Mouse (Mus musculus): Measurements from ENCODE around the gene Tmem54. TPM values are rescaled to one million over a fixed set of nuclear protein-coding genes. Genes with fewer than 3 reads are reported as not detected.

Gene Tmem54
- polyA plus RNA-seq, 1 experiment from 2014 or later: 0.20 TPM

DNA sequence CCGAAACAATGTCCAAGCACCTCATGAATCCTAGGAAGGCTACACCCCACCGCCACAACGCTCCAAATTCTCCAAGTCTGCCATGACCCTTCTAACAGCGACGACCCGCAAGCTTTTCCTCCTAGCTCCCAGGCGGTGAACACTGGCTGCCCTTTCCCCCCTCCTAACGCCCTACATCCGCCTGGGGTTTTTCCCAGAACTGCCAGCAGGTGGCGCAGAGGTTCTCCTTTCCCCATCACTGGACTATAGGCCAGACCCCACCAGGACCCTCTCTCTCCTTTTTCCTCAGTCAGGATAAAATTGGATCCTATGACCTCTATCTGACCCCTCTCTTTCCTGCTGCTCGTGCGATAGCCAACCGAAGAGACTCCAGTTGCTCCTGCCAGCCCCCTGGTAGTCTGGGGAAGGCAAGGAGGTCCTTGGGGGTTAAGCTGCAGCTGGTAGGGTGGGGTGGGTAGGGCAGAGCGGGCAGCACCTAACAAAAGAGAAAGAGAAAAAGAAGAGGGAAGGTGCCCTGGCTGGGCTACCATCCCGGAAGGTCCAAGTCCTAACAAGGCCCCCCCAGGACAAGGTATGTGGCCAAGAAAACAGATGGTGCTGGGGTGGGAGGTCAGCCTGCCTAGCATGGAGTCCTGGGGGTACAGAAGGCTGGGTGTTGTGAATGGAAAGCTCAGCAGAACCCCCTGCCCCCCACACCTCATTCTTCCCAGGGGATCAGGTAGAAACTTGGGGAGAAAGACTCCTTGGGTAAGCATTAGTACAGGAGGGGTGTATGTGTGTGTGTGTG is 29.6 kb downstream of the Tmem54 start:
- H3K9ac ChIP-seq (ENCODE audit: low read length): peak overlapping the region; percentile 34
- no peak overlapping the region for H3K4me3 ChIP-seq (ENCODE audit: low read depth, low read length)
- H3K36me3 ChIP-seq (ENCODE audit: control insufficient read depth, insufficient read depth, low read length): no peaks in the 10 kb centered on the region
- H3K4me2 ChIP-seq: peak overlapping the region; percentile 23; the same call in 1 of the 2 replicates
- 9% methylated on average over 15 of the region's 15 CpGs for WGBS
- no peak overlapping the region for H3K27ac ChIP-seq (ENCODE audit: low read depth, low read length)
- peak; percentile 58 for ATAC-seq (ENCODE audit: low FRiP score)
- H3K9me3 ChIP-seq (ENCODE audit: control insufficient read depth, low read length): no peaks in the 10 kb centered on the region
- DNase-seq (ENCODE audit: low spot score, missing footprints): peak; percentile 100
- H3K4me1 ChIP-seq (ENCODE audit: control insufficient read depth, insufficient read depth, low read length): peaks cover 5% of the 10 kb centered on the region; the same call in 1 of the 2 replicates
- peaks cover 38% of the 10 kb centered on the region for H3K27me3 ChIP-seq (ENCODE audit: control insufficient read depth, insufficient read depth, low read length)

DNA sequence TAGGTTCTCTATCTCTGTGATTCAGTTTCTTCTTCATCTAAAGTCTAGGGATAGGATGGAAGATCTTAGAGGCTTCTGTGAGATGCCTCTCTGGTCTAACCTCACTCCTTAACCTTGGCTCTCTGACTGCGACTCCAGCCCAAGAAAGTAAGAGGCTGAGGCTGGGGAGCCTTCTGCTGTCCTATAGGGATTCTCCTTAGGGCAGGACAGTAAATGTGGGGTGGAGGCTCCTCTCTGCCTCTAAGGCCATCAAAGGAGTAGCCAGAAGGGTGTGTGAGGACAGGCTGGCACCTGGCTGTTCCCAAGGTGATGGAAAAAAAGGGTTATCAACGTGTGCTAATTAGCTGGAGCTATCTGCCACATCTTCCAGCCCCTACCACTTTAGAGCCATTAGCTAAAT is 30.3 kb downstream of the Tmem54 start:
- Histone ChIP-seq H3K4me3 (ENCODE audit: low read depth, low read length) (no peak overlapping the region), H3K27me3 (ENCODE audit: control insufficient read depth, insufficient read depth, low read length) (peaks cover 38% of the 10 kb centered on the region), H3K36me3 (ENCODE audit: control insufficient read depth, insufficient read depth, low read length) (no peaks in the 10 kb centered on the region), H3K9ac (ENCODE audit: low read length) (no peak overlapping the region), H3K27ac (ENCODE audit: low read depth, low read length) (no peak overlapping the region), H3K4me2 (no peak overlapping the region), H3K9me3 (ENCODE audit: control insufficient read depth, low read length) (no peaks in the 10 kb centered on the region), H3K4me1 (ENCODE audit: control insufficient read depth, insufficient read depth, low read length) (0 out of 2 replicates have a peak, but pooled peaks cover 2% of the 10 kb centered on the region)
- 69% methylated on average over 2 of the region's 2 CpGs for WGBS
- ATAC-seq (ENCODE audit: low FRiP score): no peak
- peak; percentile 78 for DNase-seq (ENCODE audit: low spot score, missing footprints)

DNA sequence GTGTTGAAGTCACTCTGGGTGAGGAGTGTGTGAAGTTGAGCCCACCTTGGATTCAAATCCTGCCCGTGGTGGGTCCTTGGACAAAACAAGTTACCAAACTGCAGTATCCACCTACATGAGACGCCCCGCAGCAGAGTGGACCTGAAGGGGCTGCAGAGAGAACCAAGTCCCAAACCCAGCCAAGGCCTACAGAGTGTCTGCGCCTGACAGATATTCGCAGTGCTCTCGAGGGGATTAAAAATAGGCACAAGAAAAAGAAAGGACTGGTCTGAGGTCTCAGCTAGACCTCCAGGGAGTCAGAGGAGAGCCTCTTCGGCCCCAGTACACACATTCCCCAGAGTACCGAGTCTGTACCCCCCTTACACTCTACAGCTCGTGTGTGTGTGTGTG is 30.8 kb downstream of the Tmem54 start:
- peaks cover 34% of the 10 kb centered on the region for H3K27me3 ChIP-seq (ENCODE audit: control insufficient read depth, insufficient read depth, low read length)
- peak overlapping the region; percentile 60 for H3K4me3 ChIP-seq (ENCODE audit: low read depth, low read length)
- H3K4me1 ChIP-seq (ENCODE audit: control insufficient read depth, insufficient read depth, low read length): 0 out of 2 replicates have a peak, but pooled peaks cover 2% of the 10 kb centered on the region
- WGBS: 30% methylated on average over 9 of the region's 9 CpGs
- ATAC-seq (ENCODE audit: low FRiP score): no peak; the same call in 1 of the 2 replicates
- H3K27ac ChIP-seq (ENCODE audit: low read depth, low read length): no peak overlapping the region
- peak overlapping the region; percentile 94 for H3K4me2 ChIP-seq
- H3K9me3 ChIP-seq (ENCODE audit: control insufficient read depth, low read length): no peaks in the 10 kb centered on the region
- peak overlapping the region; percentile 80 for H3K9ac ChIP-seq (ENCODE audit: low read length)
- H3K36me3 ChIP-seq (ENCODE audit: control insufficient read depth, insufficient read depth, low read length): no peaks in the 10 kb centered on the region
- DNase-seq (ENCODE audit: low spot score, missing footprints): no peak

DNA sequence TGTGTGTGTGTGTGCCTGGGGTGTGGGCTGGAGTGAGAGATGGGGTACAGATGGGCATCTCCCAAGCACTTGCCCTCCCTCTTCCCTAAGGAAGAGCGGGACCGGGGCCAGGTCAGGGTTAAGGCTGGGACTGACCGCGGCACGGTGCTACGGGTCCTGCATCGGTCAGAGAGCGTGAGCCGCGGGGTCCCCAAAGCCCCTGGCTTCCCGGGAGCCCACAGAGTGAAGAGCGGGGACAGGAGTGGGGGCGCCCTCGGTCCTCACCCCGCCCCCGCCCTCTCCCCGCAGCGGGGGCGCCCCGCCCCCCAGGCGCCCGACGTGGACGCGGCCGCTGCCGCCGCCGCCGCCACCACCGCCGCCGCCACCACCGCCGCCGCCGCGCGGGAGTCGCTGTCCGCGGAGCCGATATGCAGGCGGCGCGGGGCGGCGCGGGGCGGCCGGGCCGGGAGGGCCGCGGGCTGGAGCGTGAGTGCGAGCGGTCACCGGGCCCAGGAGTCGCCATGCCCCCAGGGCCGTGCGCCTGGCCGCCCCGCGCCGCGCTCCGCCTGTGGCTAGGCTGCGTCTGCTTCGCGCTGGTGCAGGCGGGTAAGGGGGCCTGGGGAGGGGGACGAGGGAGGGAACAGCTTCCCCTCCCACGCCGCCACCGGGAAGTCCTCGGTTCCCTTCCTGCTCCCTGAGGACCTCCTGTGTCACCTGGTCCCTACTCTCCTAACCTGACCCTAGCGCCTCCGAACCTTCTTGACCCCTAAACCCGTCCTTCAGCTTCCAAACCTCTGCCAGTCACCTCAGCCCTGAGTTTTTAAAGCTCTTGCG is 31.4 kb downstream of the Tmem54 start, which contains the start of gene Fndc5:
Fndc5 (plus strand) TSS at position 421 of the 813 bp plus-strand sequence.
- Histone ChIP-seq H3K27me3 (ENCODE audit: control insufficient read depth, insufficient read depth, low read length) (peaks cover 34% of the 10 kb centered on the region), H3K4me3 (ENCODE audit: low read depth, low read length) (peak within 1 kb of the TSS; percentile 60), H3K36me3 (ENCODE audit: control insufficient read depth, insufficient read depth, low read length) (no peaks in the 10 kb centered on the region), H3K9ac (ENCODE audit: low read length) (peak within 1 kb of the TSS; percentile 80), H3K9me3 (ENCODE audit: control insufficient read depth, low read length) (no peaks in the 10 kb centered on the region), H3K4me1 (ENCODE audit: control insufficient read depth, insufficient read depth, low read length) (0 out of 2 replicates have a peak, but pooled peaks cover 2% of the 10 kb centered on the region), H3K4me2 (peak within 1 kb of the TSS; percentile 94), H3K27ac (ENCODE audit: low read depth, low read length) (no peak within 1 kb of the TSS)
- 0% methylated on average over 33 of the region's 80 CpGs for WGBS
- DNase-seq (ENCODE audit: low spot score, missing footprints) (peak; percentile 93), ATAC-seq (ENCODE audit: low FRiP score) (peak; percentile 68)

DNA sequence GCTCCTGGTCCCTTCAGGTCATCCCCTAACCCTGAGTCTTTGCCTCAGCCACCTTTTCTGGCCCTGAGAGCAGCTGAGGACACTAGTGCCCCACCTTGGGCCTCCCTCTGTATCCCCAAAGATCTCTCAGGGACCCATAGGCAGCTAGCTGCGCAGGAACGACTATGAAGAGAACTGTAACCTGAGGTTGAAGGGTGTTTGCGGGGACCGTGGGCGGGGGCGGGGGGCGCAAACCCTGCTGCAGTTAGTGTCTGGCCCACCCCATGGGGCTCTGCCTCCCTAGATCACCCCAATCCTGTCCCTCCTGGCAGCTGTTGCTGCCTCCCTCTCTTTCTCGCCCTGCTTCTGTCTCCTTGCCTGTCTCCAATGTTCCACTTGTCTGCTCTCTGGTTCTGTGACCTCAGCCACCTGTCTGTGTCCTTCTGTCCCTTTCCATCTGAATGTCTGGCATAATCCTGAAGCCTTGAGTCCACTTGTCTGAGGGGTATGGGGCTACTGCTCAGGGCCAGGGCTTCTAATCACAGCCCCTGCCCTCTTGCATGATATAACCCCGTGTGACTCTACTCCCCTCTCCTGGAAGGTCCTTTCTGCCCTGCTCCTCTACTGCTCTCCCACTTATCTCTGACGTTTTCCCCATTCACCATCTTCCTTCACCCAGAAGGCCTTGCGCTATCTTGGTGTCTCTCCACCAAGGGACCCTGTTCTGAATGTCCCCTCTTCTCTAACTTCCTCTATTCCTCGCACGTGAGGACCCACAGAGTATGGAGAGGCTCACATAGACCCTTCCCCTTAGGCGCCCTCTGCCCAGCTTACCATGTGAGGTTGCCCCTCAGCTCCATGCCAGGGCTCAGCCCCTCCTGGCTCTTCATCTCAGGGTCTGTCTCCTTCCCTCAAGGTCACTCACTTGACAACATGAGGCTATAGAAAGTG is 32.3 kb downstream of the Tmem54 start:
- WGBS: 45% methylated on average over 14 of the region's 14 CpGs
- H3K36me3 ChIP-seq (ENCODE audit: control insufficient read depth, insufficient read depth, low read length): no peaks in the 10 kb centered on the region
- H3K9ac ChIP-seq (ENCODE audit: low read length): peak overlapping the region; percentile 80; the same call in 1 of the 2 replicates
- H3K27ac ChIP-seq (ENCODE audit: low read depth, low read length): no peak overlapping the region
- no peaks in the 10 kb centered on the region for H3K9me3 ChIP-seq (ENCODE audit: control insufficient read depth, low read length)
- H3K27me3 ChIP-seq (ENCODE audit: control insufficient read depth, insufficient read depth, low read length): peaks cover 34% of the 10 kb centered on the region
- DNase-seq (ENCODE audit: low spot score, missing footprints) (peak; percentile 85), ATAC-seq (ENCODE audit: low FRiP score) (no peak)
- peak overlapping the region; percentile 60 for H3K4me3 ChIP-seq (ENCODE audit: low read depth, low read length)
- peak overlapping the region; percentile 94 for H3K4me2 ChIP-seq
- H3K4me1 ChIP-seq (ENCODE audit: control insufficient read depth, insufficient read depth, low read length): 0 out of 2 replicates have a peak, but pooled peaks cover 2% of the 10 kb centered on the region

DNA sequence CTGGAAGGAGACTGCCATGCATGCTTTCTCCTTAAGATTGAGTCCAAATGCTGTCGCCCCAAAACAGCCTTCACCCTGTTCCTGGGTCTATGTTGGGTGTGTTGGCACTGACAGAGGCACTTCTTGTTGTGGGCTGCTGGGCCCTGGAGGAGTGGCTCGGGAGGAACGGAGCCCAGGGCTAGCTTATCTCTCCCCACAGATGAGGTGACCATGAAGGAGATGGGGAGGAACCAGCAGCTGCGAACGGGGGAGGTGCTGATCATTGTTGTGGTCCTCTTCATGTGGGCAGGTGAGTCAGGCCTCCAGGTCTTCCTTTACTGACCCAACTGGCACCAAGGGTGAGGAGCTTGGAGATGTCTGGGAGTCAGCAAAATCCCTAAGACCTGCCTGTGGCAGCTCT is 34.3 kb downstream of the Tmem54 start:
- H3K9ac ChIP-seq (ENCODE audit: low read length): no peak overlapping the region
- no peak overlapping the region for H3K27ac ChIP-seq (ENCODE audit: low read depth, low read length)
- no peak overlapping the region for H3K4me3 ChIP-seq (ENCODE audit: low read depth, low read length)
- no peaks in the 10 kb centered on the region for H3K9me3 ChIP-seq (ENCODE audit: control insufficient read depth, low read length)
- no peaks in the 10 kb centered on the region for H3K36me3 ChIP-seq (ENCODE audit: control insufficient read depth, insufficient read depth, low read length)
- WGBS: 89% methylated on average over 5 of the region's 5 CpGs
- H3K27me3 ChIP-seq (ENCODE audit: control insufficient read depth, insufficient read depth, low read length): peaks cover 34% of the 10 kb centered on the region
- DNase-seq (ENCODE audit: low spot score, missing footprints): peak; percentile 76
- peaks cover under 1% of the 10 kb centered on the region; the same call in 1 of the 2 replicates for H3K4me1 ChIP-seq (ENCODE audit: control insufficient read depth, insufficient read depth, low read length)
- no peak overlapping the region for H3K4me2 ChIP-seq
- no peak for ATAC-seq (ENCODE audit: low FRiP score)

DNA sequence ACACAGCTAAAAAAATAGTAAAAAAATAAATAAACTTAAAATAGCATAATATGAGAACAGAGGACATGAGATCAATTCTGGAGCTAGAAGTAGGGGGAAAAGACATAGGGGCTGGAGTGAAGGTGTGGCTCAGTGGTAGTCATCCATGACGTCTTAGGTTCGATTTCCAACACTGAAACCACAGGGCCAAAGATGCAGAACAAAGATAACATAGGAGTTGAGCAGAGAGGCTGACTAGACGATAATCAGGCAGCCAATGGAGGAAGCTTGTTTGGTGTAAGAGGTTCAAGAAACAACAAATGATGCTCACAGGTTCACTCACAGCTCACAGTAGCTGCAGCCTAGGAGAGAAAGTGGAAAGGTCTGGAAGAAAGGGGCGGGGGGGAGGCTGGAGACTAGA is 35.5 kb downstream of the Tmem54 start:
- peak; percentile 57 for DNase-seq (ENCODE audit: low spot score, missing footprints)
- H3K9me3 ChIP-seq (ENCODE audit: control insufficient read depth, low read length): no peaks in the 10 kb centered on the region
- H3K27me3 ChIP-seq (ENCODE audit: control insufficient read depth, insufficient read depth, low read length): peaks cover 27% of the 10 kb centered on the region
- 86% methylated on average over 4 of the region's 4 CpGs for whole genome bisulfite sequencing
- H3K4me3 ChIP-seq (ENCODE audit: low read depth, low read length): no peak overlapping the region
- no peaks in the 10 kb centered on the region; the same call in 1 of the 2 replicates for H3K4me1 ChIP-seq (ENCODE audit: control insufficient read depth, insufficient read depth, low read length)
- no peak overlapping the region for H3K9ac ChIP-seq (ENCODE audit: low read length)
- ATAC-seq (ENCODE audit: low FRiP score): no peak
- H3K4me2 ChIP-seq: no peak overlapping the region
- H3K27ac ChIP-seq (ENCODE audit: low read depth, low read length): no peak overlapping the region
- no peaks in the 10 kb centered on the region for H3K36me3 ChIP-seq (ENCODE audit: control insufficient read depth, insufficient read depth, low read length)

All from midbrain, embryonic 11.5 days (tissue).